Mouse (Mus musculus) cerebellum, adult (tissue): ENCODE measurements around the gene Tead1.

ENCODE experiments used
- ATAC-seq: cut with Nextera tagmentation; 2 replicates; pipeline ENCODE4 v1.9.2; 2017; ENCODE audit warnings: mild to moderate bottlenecking, moderate library complexity, mixed read lengths; ENCODE audit not compliant: insufficient number of reproducible peaks, low FRiP score, low TSS enrichment

The Tead1 gene

DNA sequence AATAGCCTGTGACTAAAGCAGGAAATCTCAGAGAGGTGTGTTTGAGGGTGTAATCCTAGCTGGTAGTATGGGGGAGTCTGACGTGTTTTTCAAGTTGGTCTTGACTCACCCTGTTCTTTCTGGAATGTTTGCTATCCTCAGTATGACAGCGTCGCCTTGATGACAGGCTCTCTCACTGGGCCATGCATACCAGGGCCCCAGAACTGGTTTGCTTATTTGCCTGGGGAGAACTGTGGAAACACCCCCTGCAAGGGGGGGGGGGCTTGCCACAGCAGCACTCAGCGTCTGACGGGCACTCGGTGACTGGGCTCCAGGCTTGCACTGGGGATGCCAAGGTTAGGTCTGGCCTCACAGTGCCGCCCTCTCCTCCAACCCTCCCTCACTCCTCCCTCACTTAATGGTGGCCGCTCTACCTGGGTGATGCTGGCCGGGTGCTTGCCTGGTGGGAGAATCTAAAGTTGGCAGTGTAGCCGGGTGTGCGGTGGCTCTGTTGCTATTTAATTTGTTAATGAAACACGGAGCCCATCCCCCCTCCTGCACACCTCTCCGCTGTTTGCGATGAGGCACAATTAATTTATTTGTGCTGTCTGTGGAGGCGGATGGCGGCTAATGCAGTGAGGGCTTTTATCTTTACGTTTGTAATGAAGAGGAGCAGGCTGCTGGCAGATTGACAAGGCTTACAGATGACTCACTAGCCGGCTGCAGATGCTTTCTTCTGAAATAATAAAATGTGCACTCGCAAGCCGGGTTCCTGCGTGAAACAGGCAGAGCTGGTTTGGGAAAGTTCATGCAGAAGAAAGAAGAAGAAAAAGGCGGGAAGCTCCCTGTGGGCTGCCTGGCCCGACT is 41.2 kb downstream of the Tead1 start:
- peak; percentile 68 for ATAC-seq

DNA sequence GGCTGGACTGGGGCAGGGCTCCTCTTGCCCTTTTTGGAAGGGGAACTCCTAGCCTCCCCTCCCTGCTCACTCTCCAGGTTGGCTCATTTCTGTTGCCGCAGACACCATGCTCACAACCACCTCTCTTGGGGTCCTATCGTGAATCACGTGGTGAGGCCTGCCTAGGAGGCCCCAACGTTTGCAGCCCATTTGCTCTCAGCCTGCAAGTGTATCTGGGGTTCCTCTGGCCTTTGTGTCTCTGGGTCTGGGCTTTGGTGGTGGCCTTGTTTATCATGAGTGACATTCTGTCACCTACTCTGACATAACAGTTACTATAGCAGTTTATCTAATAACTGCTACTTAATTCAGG is 41.8 kb downstream of the Tead1 start:
- peak; percentile 39; the same call in 1 of the 2 replicates for ATAC-seq

DNA sequence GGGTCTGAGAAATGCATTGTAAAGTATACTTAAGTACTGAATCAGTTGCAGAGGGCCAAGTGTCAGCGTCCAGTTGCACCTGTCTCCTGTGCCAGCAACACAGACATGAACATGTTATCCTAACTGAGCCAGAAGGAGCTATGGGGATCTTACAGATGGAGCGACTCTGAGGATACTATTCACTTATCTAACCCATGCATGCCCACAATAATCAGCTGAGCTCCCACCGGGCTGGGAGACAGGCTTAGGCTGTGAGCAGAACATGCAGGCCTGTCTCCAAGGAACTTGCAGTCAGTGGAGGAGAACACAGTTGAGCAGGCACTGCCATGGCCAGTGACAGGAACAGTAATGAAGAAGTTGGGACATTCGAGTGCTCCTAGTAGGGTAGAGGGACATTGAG is 42.7 kb downstream of the Tead1 start:
- no peak for ATAC-seq

DNA sequence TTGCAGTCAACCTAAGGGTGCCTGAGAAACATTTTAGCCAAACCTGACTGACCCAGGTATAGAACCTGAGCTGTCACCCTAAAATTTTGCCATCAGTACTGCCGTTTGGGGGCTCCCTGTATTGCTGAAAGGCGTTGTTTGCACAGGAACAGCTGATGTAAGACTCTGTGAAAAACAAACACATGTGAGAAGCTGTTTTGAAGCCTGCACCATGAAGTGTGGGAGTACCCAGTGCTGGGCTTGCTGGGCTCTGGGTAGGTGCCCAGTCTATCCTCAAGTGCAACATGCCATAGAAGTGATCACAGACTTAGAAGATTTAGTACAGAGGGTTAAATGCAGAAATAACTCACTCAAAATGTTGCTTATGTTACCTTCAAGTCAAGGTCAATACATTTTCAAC is 49.3 kb downstream of the Tead1 start:
- no peak for ATAC-seq

DNA sequence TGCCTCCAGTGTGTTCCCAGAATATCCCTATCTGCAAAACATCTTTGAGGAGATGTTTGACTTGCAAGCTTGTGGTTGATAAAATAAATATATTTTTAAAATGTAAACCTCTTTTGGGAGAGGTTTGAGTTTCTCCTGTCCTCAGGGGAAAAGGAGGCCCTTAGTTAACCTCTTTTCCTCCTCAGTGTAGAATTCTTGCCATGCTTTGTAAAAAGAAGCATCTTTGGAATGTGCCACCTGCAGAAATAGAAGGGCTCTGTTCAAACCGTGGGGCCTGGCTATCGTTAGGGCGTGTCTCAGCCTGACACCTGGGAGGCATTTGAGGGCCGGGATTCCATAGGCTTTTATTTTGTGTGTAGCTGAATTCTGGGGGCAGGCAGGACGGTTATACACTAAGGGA is 51.1 kb downstream of the Tead1 start:
- ATAC-seq = no peak

DNA sequence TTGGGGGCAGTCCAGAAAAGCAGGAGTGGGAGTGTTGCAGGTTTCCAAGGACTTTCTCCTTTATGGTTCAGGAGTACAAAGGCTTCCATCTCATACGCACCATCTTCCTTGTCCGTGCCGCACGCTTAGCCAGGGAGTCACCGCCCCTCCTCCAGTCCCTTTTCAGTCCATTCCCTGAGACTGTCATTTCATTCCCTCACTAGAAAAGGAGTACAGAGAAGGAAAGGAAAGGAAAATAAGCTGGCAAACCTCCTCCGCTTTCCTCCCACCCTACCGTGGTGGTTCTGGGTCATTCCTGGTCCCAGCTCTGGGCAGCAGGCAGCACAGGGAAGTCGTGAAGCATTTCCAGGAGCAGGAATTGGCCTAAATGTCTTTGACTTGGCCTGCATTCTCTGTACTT is 52.5 kb downstream of the Tead1 start:
- ATAC-seq = no peak

DNA sequence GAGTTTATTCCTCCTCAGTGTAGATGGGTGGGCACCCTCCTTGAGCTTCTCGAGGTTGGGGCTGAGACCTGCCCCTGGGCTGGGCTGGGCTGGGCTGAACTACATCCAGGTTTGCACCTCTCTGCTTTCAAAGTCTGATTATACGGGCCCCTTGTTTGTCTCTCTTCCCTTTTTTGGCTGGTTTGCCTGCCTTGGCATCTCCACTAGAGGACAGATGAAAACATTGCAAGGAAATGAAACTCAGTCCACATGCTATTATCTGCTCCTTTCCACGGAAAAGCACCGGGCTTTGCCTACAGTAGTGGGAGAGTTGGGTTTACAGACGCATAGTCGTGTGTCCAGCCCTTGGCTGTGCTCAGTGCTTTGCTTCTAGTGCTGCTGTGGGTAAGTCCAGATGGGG is 60.1 kb downstream of the Tead1 start:
- no peak for ATAC-seq

DNA sequence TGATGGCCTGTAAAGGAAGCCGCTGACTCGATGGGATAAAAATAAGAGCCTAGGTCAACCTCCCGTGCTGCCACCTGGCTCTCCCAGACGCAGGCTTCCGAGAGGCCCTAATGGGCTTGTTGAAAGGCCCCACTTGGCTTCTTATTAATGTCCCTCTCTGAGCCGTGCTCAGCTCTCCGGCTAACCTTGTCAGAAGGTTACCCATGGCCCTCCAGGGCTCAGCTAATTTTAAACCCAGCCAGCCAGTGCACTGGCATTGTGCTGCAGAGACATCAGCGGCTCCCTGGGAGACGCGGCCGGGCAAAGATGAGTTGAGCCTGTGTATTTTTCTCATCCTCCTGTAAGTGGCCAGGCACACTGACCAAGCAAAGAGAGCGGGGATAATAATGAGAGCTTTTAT is 62.7 kb downstream of the Tead1 start:
- ATAC-seq = peak; percentile 77

DNA sequence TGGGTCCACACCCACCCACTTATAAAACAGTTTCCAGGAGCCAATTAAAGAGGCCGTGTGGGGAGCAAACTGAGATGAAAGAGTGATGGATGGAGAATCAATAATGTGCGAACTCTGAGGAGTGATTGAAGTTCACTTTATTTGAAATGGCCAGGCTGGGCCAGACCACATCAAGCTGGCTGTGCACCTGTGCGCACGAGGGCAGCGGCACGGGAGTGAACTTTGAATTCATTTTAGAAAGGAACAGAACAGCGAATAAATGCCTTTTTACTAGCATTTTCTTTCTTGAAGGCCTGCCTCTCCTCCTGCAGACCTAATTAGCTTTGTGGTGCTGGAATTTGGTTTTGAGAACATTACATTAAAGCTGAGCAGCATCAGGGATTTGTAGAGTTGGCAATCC is 63.9 kb downstream of the Tead1 start:
- ATAC-seq = no peak

DNA sequence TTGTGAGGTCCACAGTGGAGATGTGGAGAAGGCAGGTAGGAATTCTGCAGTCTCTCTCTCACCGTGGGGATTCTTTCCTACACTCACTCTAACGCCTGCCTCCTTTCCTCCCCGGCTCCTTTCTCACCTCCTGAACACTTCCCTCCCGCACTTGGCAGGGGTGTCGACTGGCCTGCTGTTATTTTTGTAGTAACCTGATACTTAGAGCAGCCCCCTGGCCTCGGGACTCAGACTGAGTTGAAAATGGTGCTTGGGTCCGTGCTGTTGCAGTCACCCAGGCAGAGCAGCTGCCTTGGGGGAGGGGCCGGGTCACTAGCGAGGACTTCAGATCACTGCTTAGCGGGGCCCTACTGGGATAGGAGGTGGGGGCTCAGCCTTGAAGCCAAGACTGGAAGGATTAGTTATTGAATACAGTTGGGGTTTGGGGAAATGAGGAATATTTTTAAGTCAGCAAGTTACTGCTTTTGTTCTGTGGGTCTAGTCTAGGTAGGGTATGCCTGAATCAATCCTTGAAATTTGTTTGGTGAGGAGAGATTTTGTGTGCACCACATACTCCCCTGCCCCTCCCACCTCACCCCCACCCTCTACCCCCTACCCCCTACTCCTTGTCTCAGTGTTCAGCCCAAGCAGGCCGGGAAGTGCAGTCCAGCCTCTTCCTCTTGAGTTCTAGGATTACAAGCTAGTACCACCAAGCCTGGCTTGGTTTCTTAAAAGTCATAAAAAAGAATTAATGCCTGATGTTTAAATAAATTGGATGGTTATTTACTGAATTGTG is 64.7 kb downstream of the Tead1 start:
- ATAC-seq = no peak

DNA sequence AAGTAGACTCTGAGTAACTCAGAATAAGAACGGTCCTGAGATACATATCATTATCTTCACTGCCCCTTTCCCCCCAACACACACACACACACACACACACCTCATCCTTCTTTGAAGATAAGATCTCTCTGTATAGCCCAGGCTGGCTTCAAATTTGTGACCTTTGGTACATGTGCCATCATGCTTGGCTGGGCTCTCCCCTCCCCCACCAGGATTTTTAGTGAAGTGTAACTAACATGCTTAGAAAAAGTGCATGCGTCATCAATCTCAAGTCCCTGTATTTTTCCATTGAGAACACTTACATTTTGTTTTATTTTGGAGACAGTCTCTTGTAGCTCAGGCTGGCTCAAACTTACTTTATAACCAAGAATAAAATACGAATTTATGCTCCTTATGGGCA is 68.1 kb downstream of the Tead1 start:
- ATAC-seq = no peak

DNA sequence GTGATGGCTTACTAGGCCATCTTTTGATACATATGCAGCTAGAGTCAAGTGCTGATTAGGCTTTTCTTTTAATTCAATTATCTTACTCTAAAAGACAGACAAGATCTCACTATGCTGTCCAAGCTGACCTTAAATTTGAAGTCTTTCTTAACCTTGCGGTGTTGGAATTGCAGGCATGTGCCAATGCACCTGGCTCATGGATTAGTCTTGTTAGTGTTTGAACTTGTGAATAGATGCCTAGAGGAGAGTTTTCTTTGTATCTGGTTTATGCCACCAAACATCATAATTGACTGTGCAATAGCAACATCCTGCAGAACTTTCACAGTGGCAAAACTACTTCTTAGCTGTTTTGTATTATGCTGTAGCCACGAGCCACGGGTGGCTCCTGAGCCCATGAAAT is 68.7 kb downstream of the Tead1 start:
- ATAC-seq = no peak

DNA sequence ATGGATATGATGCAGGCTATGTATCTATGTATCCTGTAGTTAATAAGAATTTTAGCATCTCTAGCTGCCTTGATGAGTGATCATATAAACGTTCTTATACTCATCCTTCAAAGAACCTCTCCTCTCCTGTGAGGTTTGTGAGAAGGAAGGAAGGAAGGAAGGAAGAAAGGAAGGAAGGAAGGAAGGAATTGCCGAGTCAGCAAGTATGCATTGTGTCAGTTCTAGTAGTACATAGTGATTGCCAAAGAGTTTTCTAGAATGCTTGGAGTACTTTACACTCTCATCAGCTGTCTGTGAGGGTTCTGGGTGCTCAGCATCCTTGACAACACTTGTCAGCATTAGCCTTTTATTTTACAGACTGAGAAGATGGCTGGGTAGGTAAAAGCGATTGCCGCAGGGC is 69.2 kb downstream of the Tead1 start:
- ATAC-seq = no peak

DNA sequence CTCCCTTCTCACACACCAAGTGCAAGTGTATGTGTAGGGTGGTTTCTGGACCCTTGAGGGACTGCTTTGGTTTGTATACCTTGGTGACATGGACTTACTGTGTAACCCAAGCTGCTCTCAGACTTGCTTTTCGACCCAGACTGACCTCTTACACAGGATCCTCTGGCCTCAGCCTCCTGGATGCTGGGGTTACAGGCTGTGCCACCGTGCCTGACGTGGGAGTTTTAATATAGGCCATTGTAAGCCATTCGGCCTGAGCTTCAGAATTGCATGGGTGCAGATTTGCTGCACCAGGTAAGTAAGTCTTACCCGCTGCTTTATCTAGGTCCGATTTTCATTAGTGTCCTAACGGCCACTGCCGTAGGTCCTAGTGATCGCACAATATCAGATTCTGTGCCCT is 71.0 kb downstream of the Tead1 start:
- no peak for ATAC-seq

DNA sequence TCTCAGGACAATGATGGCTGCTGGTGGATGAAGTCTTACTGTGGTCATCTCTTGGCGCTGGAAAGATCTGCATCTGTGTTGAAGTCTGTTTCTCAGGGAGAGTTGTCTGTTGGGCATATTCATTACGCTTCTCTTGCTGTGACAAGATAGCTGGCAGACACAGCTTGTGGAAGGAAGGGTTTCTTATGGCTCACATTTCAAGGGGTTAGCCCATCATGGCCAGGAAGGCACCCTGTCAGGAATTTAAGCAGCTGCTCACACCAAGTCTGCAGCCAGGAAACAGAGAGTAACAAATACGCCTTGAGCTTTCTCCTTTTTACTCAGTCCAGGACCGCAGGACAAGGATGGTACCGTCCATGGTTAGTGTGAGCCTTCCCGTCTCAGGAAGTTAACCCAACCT is 73.2 kb downstream of the Tead1 start:
- ATAC-seq = no peak

DNA sequence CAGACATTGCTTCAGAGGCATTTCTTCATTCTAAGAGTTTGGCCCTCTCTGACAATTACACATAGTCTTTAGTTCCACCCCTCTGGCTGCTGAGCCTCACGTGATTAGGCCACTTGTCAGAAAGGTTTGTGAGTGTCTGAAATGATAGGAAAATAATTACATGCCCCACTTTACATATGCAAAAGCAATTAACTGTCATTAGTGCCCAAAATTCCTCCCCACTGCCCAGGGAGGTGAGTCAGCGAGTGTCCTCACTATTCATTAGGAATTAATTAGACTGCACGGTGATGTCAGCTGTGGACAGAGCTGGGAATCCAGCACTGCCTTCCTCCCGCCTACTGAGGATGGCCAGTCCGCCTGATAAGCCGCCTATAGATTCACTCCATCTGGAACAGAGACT is 74.2 kb downstream of the Tead1 start:
- no peak for ATAC-seq

DNA sequence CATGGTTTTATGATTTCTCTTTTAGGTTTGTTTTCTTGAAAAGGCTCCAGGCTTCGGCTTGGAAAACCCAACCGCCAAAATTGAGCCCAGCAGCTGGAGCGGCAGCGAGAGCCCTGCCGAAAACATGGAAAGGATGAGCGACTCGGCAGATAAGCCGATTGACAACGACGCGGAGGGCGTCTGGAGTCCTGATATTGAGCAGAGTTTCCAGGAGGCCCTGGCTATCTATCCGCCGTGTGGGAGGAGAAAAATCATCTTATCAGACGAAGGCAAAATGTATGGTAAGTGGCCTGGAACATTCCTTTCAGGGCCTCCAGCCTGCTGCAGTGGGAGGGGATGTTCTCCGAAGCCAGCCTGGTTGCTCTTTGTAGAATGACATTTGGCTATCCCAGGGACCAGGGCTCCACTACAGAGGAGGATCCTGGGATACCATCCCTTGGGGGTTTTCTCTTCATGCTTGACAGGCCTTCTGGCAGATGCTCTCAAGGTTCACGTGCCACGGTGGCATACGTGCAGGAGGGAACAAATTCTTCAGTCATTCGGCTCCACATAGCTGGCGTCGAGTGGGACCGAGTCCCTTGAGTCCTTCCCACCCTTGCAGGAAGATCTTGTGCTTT is 80.3 kb downstream of the Tead1 start:
- no peak for ATAC-seq

DNA sequence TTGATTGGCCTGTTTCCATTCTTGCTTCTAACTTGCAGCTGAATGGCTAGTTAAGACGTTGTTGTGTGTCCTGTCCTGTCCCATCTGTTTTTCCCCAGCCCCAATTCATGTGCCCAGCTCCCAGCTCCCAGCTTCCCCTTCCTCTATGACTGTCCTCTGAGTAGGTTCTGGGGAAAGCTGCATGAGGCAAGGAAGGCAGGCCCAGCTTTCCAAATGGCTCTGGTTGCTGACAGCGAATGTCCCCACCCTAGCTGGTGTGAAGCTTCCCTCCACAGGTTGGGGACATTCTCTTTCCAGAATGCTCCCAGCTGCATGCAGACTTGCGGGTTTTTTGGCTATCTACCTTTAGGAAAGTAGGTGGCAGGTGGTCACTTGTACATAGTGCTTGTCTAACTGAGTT is 81.2 kb downstream of the Tead1 start:
- no peak for ATAC-seq

DNA sequence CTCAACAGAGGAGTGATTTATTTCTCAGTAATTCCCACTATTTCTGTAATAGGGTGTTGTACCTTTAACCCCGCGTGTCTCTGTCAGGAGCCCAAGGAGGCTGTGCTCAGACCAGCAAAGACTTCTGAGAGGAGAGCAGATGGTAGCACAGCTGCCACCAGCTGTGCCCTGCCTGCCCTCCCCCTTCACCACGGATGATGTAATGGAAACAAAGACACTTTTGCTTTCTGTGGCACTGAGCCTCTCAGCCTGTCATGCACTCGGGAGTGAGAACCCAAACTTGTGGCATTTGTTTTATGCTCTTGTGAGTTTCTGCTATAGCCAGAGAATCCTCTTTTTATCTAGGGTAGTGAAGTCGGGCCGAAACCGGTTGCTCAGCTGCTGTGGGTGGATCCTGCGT is 81.7 kb downstream of the Tead1 start:
- no peak for ATAC-seq

DNA sequence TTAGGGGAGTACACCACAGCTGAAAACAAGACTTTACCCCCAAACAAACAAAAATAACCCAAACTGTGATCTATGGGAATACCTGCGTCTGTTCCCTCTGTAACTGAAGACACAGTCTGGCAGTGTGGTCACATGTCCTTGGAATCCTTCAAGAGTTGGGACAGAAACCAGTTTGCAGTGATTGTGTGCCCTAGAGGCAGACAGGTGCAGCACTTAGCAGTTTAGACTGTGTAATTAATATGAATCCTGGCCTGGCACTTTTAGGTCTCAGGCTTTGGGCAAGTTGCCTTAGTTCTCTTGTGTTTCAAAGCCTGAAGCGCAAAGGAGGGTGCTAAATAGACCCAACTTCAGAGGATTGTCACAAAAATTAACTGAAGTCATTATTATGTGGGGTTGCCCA is 83.8 kb downstream of the Tead1 start:
- ATAC-seq = no peak

DNA sequence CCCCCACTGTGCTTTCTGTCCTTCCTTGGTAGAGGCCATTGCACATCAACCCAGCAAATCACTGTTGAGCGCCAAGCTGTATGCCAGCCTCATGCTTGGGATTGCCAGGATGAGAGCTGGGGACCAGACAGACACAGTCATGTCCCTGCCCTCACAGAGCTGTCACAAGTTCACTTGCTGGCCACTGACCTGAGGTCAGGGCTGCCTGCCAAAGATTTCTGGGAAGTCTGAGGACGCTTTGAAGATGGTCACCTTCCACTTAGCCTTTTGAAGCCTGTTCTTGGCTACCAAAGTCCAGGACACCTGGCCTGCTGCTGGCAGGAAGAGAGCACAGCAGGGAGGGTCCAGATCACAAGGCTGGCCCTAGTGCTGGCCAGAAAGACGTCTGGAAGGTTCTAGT is 84.4 kb downstream of the Tead1 start:
- ATAC-seq = no peak; the same call in 1 of the 2 replicates

DNA sequence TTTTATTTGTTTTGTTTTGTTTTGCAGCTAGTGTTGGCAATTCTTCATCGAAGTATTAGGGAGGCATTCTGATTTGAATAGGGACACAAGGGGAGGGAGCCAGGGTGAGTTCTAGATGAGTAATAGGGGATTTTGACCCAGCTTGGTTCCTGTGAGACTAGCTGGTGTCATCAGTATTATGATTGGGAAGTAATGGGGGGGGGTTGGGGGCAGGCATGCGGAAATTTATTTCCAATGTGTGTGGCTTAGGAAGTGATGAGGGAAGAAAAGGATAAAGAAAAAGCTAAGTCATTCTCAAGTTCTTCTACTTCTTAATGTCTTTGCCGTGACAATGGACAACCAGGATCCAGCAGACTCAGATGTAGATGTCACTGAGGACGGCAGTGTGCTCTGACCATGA is 85.8 kb downstream of the Tead1 start:
- no peak for ATAC-seq
